Mouse (Mus musculus): Measurements from ENCODE around the gene Zfand3.

Zfand3 gene

DNA sequence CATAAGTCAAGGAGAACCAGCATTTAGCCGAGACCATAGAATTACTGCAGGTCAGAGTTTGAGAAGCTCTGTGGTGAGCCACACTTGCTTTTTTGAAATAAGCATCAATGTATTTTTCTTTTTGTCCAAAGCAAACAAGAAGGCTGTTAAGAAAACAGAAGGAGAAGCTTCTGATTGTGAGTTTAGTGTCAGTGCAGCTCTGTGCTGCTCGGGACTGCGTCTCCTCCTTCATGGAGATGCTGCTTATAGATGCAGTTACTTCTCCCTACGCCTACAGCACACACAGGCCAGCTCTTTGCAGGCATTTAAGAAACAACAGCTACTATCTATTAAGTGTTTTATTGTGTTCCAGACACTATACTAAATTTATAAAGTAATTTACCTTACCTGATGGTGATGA lies 107.5 kb downstream of the Zfand3 start:
- DNase-seq = no peak

DNA sequence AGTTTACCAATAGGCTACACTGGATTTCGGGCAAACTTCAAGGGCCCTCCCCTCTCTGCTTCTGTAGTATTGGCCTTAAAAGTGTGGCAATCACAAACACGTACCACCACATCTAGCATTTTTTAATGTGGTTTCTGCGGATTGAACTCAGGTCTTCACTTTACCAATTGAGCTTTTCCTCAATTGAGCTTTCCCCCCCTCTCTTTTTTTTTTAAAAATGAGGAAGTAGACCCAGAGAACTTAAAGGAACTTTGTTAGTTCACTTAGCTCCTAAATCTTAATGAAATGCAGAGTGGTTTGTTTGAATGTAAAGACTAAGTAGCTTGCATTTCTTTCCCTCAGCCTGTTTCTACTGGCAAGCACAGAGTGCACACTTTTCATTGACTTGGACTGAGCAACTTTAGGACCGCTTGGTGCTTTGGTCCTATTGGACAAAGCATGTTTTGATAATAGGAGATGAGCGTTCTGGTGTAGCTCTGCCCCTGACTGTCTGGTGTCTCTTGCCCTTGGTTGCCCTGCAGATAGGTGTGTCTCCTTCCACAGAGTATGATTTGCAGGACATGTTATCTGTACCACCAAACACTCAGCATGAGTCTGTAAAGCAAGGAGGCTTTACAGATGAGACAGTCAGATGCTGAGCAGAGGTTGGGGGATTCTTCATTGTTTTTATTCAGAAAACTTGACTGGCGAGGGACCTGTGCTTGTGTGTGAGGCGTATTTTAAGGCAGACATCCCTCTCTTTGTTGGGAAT lies 108.2 kb downstream of the Zfand3 start:
- DNase-seq = no peak

DNA sequence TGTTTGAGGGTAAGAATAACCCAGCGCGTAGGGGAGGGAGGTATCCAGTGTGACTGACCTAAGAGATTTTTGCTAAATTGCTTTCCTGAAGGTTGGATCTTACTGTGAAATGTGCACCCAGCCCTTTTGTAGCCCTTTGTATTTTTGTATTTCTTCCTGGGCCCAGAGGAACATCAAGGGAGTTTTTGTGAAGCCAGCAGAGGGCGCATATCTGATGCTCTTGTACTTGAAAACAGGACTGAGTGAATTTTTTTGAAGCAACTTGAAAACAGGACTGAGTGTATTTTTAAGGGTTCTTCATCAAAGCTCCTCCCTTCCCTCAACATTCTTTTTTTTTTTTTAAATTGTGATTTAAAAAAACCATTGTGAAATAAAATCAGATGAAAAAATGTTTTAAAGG lies 110.2 kb downstream of the Zfand3 start:
- DNase-seq = peak; percentile 60

DNA sequence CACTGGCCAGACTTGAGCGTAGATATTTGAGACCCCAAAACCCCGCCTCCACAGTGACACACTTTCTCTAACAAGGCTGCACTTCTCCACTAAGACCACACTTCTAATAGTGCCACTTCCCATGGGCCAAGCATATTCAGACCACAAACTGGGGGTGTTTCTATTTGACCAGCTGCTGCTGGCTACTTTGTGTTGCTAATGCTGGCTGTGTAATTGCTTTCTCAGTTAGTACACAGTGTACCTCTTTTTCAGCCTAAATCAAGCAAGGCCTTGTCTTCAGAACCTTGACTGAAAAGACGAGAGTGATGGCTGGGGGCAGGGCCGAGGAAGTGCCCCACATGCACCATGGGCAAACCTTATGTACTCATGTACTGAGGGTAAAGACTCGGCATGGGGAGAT lies 111.7 kb downstream of the Zfand3 start:
- no peak for DNase-seq

DNA sequence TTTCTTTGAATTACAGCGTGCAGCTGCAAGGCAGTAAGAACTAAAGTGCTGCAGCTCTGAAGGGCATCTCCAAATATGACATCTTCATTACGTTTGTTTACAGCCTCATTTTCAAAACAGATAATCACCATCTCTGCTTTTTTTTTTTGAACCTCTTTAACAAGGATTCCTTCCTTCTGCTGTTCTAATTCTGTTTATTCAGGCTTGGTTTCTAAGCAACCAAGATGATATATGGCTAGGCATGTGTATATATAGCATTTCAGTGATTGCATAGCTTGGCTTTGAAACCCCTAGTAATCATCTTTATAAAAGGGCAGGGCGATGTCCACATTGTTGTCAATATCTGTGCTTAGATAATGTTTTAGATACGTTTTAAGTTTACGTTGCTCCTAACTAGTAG lies 113.5 kb downstream of the Zfand3 start:
- DNase-seq = no peak

DNA sequence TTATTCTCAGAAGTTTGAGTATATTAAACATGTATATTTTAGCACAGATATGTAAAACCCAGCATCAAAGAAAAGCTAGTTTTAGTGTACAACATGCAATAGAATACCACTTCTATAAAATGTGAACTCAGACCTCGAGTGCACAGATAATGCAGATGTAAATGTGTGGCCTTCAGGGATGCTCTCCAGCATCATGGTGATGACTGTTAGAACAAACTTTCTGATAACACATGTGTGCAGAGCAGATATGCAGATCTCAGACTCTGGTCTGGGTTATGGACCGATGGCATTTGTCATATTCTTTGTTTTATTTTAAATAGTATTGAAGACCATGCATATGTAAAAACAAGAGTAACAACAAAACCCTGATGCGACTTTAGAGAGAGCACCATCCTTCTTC lies 117.7 kb downstream of the Zfand3 start:
- DNase-seq = no peak

DNA sequence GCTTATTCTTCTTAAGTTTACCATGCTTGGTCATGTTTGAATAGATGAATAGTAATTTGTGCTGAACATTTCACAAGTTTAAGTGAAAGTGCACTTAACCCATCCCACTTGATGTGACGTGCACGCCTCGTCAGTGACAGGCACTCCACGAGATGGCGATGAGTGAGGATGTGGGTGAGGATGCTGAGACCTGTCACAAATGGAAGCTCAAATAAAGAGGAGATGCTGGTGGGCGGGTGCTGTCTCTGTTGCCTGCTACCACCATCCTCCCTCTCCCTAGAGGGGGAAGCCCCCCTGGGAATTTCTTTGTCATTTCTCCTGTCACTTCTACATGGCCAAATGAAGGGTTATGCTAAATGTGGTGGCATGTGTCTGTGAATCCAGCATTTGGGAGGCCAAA lies 123.9 kb downstream of the Zfand3 start:
- no peak for DNase-seq

DNA sequence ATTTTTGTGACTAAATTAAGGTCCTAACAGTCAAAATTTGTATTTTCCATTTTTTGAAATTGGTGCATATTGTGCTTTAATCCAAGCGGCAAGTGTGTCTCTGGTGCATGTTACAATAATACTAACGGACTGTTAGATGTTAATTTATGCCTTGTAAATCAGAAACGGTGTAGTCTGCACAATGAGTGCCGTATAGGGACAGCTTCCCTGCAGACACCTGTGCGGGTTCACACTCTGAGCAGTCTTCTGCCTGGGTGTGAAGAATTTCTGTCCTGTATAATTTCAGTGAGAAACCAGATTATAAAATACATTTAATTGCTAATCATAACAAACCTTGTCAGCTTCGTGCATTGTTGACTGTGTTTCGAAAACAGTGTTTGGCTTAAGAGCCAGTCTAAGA lies 124.7 kb downstream of the Zfand3 start:
- DNase-seq = no peak

DNA sequence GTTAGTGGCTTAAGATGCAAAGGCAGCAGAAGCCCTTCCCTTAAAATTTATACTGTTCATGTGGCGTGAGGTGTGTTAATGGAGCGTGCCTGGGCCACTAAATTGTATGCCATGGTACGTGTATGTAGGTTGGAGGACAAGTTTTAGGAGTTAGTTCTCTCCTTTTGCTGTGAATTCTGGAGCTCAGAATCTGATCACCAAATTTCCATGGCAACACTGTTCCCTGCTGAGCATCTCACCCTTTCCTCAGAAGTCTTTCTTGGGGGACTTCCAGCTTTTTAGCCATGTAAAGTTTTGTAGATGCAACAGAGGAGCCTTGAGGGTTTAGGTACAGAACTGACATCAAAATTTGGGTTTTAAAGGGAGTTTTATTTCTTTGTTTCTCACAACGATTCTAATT lies 125.8 kb downstream of the Zfand3 start:
- no peak for DNase-seq

DNA sequence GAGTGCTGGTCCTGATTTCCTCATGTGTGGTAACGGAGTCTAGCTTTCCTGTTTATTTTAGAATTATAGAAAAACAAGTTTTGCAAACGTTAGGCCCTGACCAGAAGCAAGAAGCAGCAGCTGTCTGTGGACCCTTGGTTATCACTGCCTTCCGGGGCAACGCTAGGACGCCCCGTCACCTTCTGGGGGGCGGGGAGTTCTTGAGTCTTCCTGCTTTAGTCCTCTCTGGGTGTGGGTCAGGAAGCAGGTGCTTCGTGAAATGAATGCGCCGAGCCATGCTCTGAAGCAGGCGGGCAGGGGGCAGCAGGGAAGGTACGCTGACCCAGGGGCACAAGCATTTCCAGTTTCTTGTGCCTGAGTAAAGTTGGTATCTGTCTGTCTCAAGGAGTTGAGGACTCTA lies 129.1 kb downstream of the Zfand3 start:
- no peak for DNase-seq

DNA sequence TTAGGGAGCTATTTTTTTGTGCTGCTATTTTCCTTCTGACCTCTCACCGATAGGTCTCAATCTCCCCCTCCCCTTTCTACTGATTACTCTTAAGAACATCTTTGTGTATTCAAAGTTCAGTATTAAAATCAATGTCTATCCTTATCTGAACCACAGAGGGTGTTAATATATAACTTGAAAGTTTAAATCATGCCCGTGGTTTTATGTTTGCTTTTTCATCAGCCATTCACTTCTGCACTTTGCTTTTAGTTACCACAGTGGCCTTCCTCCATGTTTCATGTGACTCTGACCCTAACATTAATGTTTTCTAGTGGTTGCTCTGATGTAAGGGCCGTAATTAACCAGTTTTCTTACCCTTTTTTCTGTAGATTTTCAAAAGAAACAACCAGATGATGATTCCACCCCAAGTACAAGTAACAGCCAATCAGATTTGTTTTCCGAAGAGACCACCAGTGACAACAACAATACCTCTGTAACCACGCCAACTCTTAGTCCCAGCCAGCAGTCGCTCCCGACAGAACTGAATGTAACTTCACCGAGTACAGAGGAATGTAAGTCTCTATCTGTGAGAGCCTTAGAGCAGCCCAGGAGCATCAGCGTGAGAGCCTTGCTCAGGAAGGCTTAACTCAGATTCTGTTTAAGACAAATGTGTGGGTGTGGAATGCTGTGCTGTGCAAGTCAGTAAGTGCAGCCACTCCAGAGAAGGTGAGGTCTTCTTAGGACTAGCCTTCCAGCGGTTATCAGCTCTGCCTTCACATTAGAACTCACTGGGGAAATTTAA lies 130.6 kb downstream of the Zfand3 start:
- no peak for DNase-seq

DNA sequence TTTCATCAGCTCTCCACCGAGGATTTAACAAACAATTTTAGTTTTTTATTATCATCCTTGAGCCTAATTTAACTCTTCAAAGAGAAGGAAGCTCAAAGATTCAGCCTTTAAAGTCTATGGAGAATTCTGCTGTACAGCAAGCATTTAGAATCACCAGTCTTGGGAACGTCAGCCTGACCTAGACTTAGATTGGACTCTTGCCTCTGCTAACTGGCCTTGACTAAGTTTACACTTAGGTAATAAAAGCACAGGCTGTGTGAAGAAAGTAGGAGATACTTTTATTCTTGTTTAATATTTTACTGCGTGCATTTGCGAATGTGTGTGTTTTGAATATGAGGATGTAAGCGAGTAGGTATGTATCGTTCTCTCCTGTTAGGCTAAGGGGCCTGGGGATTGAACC lies 131.4 kb downstream of the Zfand3 start:
- DNase-seq = no peak

DNA sequence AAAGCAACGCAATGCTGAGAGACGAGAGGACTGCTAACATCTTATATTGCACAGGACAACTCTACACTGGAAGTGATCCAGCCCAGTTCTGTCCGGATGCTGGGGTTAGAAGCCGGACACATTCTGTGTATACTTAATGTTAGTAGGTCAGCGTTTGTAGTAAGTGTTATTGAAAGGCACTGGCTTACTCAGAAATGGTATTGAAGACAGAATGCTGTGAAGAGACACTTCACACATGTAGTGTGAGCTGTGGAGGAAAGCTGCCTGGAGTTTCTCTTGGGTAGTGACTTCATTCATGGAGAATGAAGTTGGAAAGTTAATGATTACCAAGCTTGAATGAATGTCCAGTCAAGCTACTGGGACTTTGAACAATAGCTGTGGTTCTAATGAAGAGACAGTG lies 132.2 kb downstream of the Zfand3 start:
- DNase-seq = peak; percentile 59

DNA sequence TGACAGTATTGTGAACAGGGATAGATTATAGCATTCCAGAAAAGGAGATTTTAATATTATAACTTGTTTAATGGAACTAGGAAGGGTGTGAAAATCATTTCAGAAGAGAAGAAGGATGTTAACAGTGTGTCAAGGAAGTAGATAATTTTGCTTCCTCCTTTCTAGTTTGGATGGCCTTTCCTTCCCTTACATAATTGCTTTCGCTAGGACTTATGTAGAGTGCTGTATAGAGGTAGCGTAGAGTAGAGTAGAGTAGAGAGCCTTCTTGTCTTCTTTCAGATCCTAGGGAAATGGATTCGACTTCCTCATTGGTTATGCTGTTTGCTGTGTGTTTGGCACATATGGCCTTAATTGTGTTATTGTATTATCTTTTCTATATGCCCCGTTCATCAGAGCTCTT lies 132.6 kb downstream of the Zfand3 start:
- no peak for DNase-seq

DNA sequence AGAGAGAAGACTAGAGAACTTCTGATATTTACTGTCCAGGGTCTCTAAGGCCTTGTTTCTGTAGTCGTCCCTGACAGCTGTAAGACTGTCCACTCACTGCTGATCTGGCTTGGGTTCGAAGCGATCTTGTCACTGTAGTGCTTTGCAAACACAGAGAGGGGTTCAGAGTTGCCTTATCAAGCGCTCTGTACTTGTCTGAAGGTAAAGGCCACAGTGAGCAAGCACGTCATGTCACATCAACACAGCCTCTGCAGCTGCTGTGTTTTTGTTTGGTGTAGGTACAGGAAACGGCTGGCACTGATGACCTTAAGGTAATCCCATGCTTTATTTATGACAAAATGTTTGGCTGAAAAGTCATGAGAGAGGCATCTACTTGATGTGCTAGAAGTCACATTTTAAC lies 139.6 kb downstream of the Zfand3 start:
- no peak for DNase-seq

DNA sequence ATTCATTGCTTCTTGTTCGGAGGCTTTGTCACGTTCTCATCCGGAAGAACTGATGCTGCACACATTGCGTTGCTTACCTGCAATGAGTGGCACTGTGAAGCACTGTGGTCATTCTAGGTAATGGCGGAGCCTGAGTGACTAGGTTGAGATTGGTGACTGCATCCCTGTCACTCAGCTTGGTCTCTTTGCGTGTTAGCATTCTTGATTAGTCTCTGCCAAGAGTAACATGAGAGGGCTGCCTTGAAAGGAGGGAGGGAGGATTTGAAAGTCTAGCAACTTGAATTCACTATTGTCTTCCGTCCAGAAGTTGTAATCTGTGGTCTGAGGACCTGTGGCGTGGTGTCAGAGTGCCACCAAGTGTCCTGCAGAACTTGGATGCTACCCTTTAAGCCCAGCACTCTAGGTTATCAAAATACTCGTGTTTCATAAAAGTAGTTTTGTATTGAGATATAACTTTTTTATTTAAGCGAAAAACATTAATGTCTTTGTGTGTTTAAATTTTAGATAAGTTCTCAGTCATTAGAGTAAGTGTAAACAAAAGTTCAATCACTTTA lies 141.1 kb downstream of the Zfand3 start:
- DNase-seq = no peak

DNA sequence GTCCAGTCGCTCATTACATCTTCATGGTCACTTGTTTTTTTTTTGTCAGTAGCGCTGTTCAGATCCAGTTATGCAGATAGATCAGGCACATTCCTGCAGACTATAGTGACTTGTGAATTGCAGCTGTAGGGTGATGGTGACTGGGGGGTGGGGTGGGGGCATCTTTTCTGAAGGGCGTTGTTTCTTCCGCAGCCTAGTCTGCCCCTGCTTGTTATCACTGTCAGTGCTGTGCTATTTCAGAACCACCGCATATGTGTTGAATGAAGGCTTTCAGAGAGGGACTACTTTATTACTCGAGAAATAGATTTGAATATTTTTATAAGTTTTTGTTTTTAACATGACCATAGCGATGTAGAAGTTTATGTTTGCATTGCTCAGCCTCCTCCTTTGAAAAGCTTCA lies 142.0 kb downstream of the Zfand3 start:
- DNase-seq = no peak

DNA sequence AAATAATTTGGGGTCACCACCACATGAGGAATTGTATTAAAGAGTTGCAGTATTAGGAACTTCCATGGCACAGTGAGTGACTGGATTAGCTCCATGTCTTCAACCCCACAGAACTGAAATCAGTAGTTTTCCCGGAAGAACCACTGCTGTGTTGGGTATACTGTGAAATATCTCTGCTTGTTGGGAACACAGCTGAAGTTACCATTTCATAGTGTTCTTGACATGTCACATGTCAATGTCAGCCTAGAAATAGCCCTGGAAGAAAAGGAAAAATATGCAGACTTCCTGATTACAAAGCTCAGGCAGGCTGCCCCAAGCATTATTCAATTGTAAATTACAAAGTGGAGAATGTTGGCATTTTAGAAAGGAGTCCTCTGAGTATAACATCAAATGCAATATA lies 143.4 kb downstream of the Zfand3 start:
- no peak for DNase-seq

DNA sequence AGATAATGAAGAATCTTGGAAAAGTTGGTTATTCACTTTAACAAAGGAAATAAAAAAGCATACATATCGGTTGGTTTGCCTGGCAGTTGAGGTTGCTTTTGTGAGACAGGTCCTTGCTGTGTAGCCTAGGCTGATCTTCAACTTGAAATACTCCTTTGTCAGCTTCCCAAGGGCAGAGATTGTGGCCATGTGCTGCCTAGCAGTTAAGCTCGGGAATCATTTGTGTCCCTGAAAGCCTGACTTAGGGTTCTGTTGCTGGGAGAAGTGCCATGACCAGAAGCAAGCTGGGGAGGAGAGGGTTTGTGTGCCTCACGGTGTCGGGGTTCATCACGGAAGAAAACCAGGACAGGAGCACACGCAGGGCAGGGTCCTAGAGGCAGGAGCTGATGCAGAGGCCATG lies 143.8 kb downstream of the Zfand3 start:
- DNase-seq = no peak

DNA sequence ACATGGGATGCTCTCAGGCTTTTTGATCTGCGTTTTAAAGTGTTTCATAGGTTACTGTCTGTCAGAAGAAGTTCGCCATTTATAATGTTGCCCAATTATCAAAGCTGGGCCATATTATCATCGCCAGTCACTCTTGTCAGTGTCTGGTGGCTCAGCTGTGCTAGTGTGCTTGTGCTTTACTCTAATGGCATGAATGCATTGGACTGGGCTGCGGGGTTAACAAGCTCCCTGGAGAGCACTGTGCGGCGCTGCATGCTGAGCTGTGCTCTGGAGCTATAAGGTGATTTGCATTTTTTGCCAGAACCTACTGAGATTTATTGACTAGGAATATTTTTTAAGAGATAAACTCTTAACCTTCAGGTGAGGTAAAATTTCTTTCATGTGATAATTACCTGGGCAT lies 145.4 kb downstream of the Zfand3 start:
- DNase-seq = no peak

DNA sequence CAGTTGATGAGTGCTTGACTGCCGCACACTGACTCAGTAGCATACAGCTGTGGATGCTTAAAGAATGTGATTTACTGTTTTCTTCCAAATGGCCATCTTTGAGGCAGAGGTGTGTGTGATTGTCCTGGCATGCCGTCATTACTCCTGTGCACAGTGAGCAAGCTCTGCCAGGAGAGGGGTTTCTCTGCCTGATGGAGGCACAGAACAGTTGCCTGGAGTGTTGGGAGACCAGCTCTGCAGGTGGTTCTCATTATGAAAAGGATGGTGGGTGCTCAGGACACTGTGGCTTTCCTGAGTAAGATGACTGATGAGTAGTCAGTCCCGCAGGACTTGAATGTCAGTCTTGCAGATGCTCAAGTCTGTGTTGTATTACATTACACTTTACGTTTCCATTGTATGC lies 149.6 kb downstream of the Zfand3 start:
- no peak for DNase-seq

DNA sequence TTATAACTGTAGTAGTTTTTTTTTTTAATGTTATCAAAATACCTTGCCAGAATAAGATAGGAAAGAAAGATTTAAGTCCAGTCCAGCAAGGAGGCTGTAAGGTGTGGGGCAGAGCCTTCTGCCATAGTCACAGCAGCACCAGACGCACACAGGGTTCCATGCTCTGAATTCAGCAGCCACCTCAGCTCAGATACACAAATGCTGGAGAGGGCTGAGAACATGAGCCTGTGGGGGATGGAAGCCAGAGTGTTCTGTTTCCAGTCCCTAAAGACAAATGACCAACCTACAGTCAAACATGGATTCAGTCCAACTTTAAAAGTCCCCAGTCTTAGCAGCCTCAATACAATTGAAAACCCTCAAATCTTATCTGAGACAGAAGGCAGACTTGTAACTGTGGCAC lies 150.3 kb downstream of the Zfand3 start:
- DNase-seq = no peak

DNA sequence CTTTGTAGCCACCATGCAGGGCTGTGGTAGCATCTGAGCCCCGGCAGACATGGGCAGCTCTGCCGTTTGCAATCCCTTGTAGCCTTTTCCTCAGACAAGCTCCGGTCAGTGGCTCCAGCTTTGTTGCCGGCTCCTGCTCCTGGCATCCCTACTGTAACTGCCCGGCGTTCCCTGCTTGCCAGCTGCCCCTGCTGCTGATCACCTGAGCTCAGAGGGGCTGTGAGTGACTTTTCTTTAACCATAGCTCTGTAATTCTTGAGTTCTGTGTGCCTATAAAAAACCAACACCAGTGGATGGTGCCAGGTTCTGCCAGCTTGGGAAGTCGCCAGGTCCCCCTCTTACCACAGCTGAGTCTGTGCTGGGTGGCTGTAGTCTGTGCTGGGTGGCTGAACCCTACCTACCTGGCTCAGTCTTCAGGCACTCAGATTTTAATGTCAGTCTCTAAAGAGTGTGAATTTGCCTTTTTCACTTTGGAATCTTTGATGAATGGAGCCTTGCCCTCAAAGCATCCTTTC lies 150.9 kb downstream of the Zfand3 start:
- no peak for DNase-seq

DNA sequence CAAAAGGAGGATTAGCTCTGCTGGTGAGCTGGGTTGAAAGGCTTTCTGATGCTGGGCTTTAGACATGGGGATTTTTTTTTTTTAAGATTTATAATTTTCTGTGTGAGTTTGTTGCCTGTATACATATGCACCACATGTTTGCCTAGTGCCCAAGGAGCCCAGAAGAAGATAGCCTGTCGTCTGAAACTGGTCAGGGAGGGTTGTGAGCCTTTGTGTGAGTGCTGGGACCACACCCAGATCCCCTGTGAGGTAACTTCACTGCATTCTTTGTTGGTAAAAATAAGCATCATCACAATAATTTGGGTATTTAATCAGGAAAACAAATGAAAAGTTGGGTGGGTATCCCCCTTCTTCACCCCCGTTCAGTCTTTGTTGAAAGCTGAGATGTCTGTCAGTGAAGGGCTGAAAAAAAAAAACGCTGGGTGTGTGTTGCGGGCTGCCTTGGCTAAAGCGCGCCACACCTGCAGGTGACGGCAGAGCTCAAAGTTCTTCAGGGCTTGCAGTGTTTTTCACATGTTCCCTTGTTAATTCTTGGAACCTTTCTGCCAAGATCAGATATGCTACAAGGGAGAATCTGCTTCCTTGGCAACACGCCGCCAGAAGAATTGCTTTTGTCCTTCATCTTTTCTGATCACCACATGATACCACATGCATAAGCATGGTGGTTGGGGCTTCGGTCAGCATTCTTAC lies 154.0 kb downstream of the Zfand3 start:
- DNase-seq = no peak
